Mouse (Mus musculus) layer of hippocampus, adult 2 months (tissue): ENCODE measurements around the gene Amotl2. TPM values are rescaled to one million over a fixed set of nuclear protein-coding genes. Genes with fewer than 3 reads are reported as not detected.

Experiments
- DNase-seq, 2 experiments: peaks; one replicate each; pipeline ENCODE4 v3.0.0; 2022; ENCODE audit warnings: low spot score in 2 of 2
- H3K27ac ChIP-seq: fragments of 200-600 bp; 2 replicates; pipeline ENCODE4 v1.8.1; 2022
- H3K4me3 ChIP-seq: fragments of 200-600 bp; 2 replicates; pipeline ENCODE4 v1.8.1; 2022; ENCODE audit warnings: mild to moderate bottlenecking
- CTCF ChIP-seq: fragments of 200-600 bp; conservative IDR thresholded peaks from 2 replicates; pipeline ENCODE4 v1.8.1; 2022; ENCODE audit warnings: antibody characterized with exemption, mild to moderate bottlenecking, moderate library complexity
- total RNA-seq, 2 experiments: library from RNA; stranded (reverse); gene quantifications; 2 replicates each; pipeline ENCODE4 v1.2.3; 2021

Gene Amotl2
- total RNA-seq, 2 experiments from 2014 or later, result 16.0 to 18.1 TPM

GRCm38 (mm10) chr9:102722071-102722561 lies 5.6 kb downstream of the Amotl2 start:
- Histone ChIP-seq H3K4me3 (peak overlapping the region; percentile 35; the same call in 1 of the 2 replicates), H3K27ac (peak overlapping the region; percentile 89)
- DNase-seq, result no peak
- 0 out of 2 replicates have a peak, but pooled peaks have one; percentile 11 for TF ChIP-seq CTCF

DNA sequence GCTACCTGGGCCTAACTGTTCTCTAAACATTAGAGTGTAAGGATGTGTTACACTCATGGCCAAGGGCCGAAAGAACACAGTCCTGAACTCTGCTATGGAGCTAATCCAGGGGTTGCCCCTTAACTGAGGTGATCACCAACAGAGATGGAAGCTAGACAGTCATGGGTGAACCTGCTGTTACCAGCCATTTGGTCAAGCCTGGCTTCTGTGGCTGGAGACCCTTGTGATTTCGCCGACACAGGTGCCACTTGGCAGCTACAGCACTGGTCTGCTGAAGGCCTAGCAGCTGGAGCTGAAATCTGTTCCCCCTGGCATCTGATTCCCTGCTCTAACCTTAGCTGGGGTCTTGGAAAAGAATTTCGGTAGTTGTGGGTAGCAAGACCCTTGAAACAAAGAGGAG lies 6.3 kb downstream of the Amotl2 start:
- no peak for TF ChIP-seq CTCF
- no peak for DNase-seq
- H3K4me3 ChIP-seq, result peak overlapping the region; percentile 35; the same call in 1 of the 2 replicates
- H3K27ac ChIP-seq, result peak overlapping the region; percentile 89

GRCm38 (mm10) chr9:102723241-102723709 lies 6.8 kb downstream of the Amotl2 start:
- Histone ChIP-seq H3K4me3 (no peak overlapping the region), H3K27ac (peak overlapping the region; percentile 89)
- peak; percentile 32 for TF ChIP-seq CTCF
- no peak for DNase-seq

DNA sequence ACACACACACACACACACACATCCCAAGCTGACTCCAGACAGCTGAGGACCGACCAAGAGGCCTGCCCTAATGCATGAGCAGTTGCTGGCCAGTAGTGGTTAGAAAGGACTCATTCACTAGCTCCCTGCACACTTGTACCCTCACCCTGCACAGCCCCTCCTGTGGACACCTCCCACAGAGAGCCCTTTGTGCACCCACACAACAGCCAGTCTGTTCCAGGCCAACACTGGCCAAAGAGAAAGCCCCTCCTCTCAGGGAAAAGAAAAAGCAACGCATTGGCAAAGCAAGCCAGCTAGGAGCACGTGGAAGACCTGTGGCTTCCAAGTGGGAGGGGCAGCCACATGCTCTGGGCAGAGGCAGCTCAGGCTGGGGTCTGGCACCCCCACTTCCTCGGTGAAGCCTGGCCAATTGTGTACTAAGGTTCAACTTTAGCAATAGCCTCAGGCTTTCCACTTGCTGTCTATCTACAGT lies 7.6 kb downstream of the Amotl2 start:
- DNase-seq, result peak; percentile 62 to 91
- TF ChIP-seq CTCF, result no peak
- Histone ChIP-seq H3K4me3 (no peak overlapping the region; the same call in 1 of the 2 replicates), H3K27ac (peak overlapping the region; percentile 89)

- TF ChIP-seq CTCF, result no peak
- DNase-seq, result no peak
- H3K4me3 ChIP-seq, result no peak overlapping the region
- peak overlapping the region; percentile 89 for H3K27ac ChIP-seq
Observed at GRCm38 (mm10) chr9:102724942-102725341, 8.5 kb downstream of the Amotl2 start.

- TF ChIP-seq CTCF, result peak; percentile 37
- DNase-seq, result peak; percentile 53 to 61
- Histone ChIP-seq H3K27ac (peak overlapping the region; percentile 89), H3K4me3 (peak overlapping the region; percentile 8)
Observed at GRCm38 (mm10) chr9:102725958-102726654, 9.6 kb downstream of the Amotl2 start.

- TF ChIP-seq CTCF, result no peak
- H3K27ac ChIP-seq, result peak overlapping the region; percentile 84
Observed at GRCm38 (mm10) chr9:102726811-102727210, 10.3 kb downstream of the Amotl2 start.

GRCm38 (mm10) chr9:102727662-102728468 lies 11.4 kb downstream of the Amotl2 start:
- no peak for DNase-seq
- no peak for TF ChIP-seq CTCF
- H3K4me3 ChIP-seq, result no peak overlapping the region
- H3K27ac ChIP-seq, result 0 out of 2 replicates have a peak overlapping the region, but pooled peaks have one; percentile 84

More at GRCm38 (mm10) chr9:102726811-102727210, 10.3 kb downstream of the Amotl2 start:
- H3K4me3 ChIP-seq, result no peak overlapping the region
- DNase-seq, result no peak

DNA sequence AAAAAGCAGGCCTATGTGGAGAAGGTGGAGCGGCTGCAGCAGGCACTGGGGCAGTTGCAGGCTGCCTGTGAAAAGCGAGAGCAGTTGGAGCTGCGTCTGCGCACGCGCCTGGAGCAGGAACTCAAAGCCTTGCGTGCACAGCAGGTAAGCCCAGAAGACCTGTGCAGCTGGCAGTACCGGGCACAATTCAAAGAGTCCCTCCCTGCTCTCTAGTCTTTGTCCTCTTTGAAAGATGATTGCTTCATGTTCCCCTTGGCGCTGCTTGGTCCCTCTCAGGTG lies 11.9 kb downstream of the Amotl2 start:
- DNase-seq, result no peak
- H3K4me3 ChIP-seq, result no peak overlapping the region
- no peak for TF ChIP-seq CTCF
- peak overlapping the region; percentile 23; the same call in 1 of the 2 replicates for H3K27ac ChIP-seq

DNA sequence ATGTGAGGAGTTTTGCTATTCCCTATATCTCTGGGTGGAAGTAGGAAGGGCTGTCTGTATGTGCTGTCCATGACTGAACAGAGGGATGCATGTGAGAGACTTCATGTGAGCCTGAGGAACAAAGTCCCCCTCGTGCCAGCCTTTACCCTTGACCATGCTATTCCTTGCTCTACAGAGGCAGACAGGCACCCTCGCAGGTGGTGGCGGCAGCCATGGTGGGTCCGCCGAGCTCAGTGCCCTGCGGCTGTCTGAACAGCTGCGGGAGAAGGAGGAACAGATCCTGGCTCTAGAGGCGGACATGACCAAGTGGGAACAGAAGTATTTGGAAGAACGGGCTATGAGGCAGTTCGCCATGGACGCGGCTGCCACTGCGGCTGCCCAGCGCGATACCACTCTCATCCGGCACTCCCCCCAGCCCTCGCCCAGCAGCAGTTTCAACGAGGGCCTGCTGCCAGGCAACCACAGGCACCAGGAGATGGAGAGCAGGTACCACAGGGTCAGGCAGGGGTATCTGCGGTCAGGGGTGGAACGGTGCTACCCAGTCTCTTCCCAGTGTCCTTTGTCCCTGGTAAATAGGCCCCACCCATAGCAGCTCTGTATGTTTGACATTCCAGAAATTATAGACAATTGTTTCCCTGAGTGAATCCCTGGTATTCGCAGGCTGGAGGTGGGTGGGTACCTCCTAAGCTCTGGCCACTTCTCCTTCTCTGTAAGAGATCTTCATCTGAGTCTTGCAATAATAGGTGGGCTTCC lies 12.8 kb downstream of the Amotl2 start:
- H3K4me3 ChIP-seq, result no peak overlapping the region
- no peak for DNase-seq
- no peak overlapping the region; the same call in 1 of the 2 replicates for H3K27ac ChIP-seq
- TF ChIP-seq CTCF, result no peak

- no peak for TF ChIP-seq CTCF
- H3K27ac ChIP-seq, result no peak overlapping the region; the same call in 1 of the 2 replicates
Observed at GRCm38 (mm10) chr9:102729876-102730413, 13.5 kb downstream of the Amotl2 start.

DNA sequence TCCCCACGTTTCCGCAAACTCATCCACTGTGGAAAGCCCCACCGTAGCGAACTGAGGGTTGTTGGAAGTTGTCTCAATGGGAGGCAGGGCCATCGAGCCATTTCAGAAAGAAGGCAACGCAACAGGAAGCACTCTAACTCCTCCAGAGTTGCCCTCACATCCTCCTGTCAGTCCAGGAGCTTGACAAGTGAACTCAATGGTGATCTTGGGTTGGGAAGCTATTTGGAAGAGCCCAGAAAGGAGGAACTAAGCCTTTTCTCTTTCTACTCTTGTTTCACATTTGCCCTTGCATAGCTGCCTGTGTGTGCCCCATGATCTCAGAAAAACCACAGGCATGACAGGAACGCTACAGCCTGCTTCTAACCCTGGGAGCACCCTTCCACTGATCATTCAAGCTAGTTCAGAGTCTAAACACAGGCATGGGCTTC lies 14.6 kb downstream of the Amotl2 start:
- Histone ChIP-seq H3K4me3 (no peak overlapping the region), H3K27ac (no peak overlapping the region)
- no peak for DNase-seq
- TF ChIP-seq CTCF, result no peak

More at GRCm38 (mm10) chr9:102729876-102730413, 13.5 kb downstream of the Amotl2 start:
- DNase-seq, result no peak
- H3K4me3 ChIP-seq, result no peak overlapping the region
